Mouse (Mus musculus) inflammation-experienced regulatory T-cells, adult 6 months (primary cell): ENCODE results near the gene Setd2. TPM values are rescaled to one million over a fixed set of nuclear protein-coding genes. Genes with fewer than 3 reads are reported as not detected.

ENCODE experiments used
- ATAC-seq: one replicate; pipeline ENCODE4 v1.8.0; 2017
- polyA plus RNA-seq, 3 experiments: library from polyadenylated mRNA; unstranded; fragments of 100-300 nt; shearing (Covaris generic); gene quantifications; one replicate each; pipeline ENCODE4 v1.2.1; 2017

Setd2 gene
- polyA plus RNA-seq: 10 to 100 TPM; 33.9 to 60.5 (median 44.9) TPM

DNA sequence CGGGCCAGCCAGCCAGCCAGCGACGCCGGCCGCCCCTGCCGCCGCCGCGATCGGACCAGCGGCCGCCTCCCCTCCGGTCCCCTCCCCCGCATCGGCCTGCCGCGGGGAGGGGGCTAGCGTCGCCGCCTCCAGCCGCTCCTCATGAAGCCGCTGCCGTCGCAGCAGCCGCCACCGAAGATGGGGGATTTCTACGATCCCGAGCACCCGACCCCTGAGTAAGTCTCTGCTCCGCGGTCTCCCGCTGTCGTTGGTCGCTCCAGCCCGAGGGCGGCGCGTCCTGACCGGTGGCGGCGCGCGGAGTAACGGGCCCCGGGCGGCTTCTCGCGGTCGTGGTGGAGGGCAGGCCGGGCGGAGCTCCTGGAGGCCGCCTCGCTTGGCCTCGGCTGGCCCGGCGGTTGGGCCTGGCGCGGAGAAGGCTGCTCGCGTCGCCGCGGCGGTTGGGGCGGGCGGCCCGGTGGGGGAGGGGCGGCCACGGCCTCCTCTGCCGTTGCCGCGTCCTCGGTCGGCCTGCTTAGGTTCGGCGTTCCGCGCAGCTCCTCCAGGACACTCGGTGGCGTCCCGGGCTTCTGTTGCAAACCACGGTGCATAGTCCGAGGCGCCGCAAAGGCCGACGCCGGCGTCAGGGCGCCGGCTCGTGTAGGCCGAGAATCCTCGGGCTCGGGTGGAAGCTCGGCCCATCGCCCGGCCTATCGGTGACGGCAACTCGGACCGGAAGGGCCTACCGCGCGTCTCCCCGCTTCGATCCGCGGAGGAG lies at the start of gene Setd2:
Gene Setd2, plus strand, starts transcription at position 60 of the 754 bp plus-strand sequence.
- peak; percentile 54 for ATAC-seq

DNA sequence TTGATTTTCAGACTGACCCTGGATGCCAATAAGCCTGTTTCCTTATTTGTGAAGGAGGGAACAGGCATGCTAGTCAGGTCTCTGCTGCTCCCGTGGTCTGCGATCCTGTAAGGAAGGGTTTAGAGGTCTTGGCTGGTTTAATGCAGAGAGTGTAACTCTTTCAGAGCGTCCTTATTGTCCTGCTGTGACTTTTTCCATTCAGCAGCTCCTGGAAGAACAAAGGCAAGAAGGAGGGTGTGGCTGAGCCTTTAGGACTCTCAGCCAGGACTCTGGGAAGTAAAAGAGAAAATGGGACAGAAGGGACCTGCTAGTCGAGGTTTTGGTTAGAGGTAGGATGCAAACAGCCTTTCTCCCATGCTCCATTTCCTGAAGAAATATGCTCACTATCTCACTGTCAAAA lies 43.6 kb upstream of the Setd2 start:
- ATAC-seq: no peak

DNA sequence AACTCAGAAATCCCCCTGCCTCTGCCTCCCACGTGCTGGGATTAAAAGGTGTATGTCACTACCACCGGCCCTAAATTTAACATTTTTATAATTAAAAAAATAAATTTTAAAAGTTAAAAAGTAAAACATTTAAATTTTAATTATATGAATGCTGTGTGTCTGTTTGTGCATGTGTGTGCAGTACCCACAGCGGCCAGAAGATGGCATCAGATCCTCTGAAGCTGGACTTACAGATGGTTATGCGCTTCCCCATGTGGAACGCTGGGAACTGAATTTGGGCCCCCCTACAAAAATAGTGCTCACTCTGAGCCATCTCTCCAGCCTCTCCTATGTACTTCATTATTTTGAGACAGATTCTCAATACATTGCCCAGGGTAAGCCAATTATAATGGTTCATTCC lies 41.5 kb upstream of the Setd2 start:
- ATAC-seq: no peak

DNA sequence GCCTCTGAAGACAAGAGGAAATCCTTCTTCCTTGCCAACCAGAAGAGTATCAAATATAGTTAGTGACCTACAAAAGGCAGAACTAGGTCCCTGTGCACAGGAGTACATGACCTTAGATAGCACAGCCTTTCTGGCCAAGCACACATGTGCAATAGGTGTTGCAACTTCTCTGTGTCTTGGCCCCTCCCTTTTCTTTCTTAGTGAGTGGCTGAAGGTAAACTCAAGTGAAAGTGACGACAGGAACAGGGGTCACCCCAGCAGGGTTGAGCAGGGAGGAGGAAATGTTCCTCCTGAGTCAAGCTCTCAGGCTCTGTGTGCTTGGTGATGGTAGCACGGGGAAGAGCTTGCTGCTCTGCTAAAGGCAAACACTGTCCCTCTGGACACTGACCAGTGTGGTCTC lies 6.7 kb upstream of the Setd2 start:
- no peak for ATAC-seq

DNA sequence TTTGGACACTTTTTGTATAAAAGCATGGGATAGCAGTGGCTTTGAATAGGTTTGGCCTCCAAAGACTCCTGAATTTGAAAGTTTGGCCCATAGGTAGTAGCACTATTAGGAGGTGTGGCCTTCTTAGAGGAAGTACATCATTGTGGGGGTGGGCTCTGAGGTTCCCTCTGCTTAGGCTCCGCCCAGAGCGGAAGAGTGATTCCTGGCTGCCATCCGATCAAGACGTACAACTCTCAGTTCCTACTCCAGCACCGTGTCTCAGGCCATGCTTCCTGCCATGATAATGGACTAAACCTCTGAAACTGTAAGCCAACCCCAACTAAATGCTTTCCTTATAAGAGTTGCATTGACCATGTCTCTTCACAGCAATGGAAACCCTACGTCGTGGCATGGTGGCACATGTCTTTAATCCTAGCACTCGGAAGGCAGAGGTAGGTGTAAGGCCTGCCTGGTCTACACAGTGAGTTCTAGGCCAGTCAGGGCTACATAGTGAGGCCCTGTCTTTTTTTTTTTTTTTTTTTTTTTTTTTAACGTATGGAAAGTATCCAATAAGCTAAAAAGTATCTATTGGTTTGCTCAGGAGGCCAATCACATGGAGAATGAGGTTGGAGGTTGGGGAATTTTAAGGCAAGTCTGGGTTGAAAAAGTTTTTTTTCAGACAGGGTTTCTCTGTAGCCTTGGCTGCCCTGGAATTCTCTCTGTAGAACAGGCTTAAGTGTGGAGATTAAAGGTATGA lies 3.2 kb upstream of the Setd2 start:
- no peak for ATAC-seq

DNA sequence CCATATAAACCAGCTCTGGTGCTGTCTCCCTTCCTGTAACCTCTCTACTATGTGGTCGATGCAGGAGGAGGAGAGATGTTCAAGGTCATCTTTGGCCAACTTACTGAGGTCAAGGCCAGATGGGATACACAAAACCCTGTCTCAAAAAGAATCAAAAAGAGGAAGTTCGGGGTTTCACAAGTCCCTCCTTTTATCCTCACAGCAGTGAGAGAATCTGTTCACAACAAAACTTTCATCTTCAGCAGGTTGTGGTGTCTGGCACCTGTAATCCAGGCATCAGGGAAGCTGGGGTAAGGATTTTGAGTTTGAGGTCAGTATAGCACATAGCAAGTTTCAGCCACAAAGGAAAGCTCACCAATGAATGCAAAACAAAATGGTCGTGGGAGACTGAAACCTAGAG lies 1.7 kb upstream of the Setd2 start:
- no peak for ATAC-seq

DNA sequence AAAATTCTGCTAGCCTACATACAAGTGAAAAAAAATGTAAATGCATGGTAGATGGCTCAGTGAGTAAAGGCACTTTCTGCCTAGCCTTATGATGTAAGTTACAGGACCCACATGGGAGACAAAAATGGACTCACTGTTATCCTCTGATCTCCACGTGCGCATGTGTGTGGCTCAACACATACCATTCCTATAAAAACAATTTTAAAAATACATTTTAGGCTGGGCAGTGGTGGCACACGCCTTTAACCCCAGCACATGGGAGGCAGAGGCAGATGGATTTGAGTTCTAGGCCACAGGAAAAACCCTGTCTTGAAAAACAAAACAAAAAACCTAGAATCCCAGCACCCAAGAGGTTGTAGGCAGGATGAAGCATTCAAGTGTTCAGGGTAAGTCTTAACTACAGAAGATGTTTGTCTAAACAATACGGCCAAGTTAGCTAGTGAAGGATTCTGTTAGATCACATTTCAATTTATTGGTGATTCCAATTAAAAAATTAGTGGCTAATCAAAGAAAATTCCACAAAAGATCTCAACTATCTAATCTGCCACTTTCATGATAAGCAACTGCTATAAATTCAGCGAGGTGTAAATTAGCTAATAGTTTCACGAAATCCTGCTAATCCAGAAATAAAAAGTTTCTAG lies 1.1 kb upstream of the Setd2 start:
- no peak for ATAC-seq

DNA sequence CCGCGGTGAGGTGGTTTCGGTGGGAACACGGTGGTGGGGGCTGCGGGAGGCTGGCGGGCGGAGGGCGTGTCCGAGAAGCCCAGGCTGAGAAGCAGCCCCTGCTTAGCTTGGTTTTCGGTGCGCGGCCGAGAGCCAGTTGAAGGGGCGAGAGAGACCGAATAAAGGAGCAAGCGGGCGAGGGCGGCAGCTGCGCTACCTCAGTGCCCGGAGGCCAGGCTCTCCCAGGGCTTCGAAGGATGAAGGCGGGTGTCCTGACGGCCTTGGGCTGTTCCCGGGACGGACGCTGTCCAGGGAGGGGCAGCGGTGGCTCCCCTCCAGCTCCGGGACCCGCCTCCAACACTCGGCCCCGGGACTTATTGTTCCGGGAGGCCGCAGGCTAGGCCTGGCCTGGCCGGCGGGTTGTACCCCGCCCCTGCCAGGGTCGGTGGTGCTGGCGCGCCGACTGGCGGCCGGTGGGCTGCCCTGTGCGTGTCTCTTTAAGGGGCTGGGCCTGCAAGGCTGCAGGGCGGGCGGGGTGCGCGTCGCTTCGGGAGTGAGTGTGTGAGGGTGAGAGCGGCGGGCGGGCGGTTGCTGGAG lies 395 bp upstream of the Setd2 start:
- ATAC-seq: peak; percentile 85

DNA sequence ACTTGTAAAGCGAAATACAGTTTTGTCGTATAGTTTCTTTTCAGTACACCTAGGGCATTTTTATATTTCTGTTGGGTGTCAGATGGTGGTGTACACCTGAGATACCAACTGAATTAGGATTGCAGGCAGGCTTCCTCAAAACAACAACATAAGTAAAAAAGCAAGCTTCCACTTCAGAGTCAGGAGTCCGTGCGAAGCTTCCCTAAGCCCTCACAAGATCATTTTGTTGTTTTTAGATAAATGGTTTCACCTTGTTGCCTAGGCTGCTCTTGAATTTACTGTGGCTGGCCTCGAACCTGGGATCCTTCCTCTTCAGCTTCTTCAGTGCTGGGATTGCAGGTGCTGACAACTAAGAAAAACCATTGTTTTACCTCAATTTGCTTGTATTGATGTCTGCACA lies 1.2 kb downstream of the Setd2 start:
- ATAC-seq: no peak

DNA sequence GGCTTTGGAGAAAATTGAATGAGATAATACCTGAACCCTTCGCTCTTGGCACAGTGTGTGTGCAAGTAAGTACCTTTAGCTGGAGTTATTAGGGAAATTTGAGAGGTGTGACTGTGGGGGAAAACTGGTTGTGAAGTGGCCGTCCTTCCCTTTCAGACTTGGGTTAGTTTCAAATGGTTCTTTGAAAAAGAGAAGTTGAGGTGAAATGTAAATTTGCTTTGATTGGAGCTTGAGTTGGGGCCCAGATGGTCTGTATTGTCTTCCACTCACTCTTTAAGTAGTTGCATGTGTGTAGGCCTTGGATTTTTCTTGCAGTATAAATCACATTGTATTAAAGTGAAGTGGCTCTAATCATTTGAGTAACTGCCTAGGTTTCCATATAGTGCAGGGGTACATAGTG lies 2.7 kb downstream of the Setd2 start:
- no peak for ATAC-seq

DNA sequence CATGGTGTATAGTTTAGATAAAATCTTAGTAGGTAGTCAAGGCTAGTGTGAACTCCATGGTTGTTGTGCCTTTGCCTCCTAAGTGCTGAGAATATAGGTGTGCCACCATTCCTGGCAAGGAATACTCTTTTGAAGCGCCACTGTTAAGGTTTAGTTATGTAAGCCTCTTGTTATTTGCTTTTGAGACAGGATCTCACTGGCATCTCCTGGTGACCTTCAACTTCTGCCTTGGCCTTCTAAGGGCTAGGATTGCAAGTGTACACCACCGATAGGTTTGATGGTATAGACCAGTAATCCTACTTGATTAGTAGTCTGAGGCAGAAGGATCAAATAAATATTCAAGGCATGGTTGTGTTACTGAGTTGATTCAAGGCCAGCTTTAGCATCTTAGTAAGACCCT lies 4.2 kb downstream of the Setd2 start:
- no peak for ATAC-seq

DNA sequence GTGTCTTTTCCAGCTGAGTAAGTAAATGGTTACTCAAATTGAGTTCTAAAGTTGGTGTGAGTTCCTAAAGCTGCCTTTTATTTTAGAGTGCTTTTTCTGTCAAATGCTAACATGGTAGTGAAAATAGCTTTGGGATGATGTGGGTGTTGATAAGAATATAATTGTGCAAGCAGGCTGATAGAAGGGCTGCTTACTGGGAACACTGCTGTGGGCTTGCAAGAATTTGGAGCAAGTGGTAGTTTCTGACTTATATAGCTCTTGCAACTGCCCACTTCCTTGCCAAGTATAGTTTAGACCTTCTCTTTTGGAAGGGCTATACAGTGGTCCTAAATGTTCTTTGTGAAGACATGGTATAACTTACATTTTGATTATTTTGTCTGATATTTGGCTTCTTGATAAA lies 6.1 kb downstream of the Setd2 start:
- no peak for ATAC-seq

DNA sequence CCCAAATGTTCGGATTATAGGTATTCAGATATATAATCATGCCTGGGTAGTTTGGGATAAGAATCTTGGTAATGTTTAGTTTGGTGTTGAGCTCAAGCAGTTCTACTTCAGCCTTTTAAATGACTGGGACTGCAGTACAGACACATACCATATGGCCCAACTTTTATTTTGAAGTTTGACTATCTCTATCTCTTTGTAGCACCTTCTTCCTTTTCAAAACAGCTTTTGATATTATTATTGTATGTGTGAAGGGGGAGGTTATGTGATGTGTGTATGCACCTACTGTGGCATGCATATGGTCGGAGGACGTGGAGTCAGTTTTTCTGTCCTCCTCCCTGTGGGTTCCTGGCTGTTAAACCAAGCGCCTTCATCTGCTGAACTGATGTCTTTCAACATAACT lies 9.6 kb downstream of the Setd2 start:
- no peak for ATAC-seq

DNA sequence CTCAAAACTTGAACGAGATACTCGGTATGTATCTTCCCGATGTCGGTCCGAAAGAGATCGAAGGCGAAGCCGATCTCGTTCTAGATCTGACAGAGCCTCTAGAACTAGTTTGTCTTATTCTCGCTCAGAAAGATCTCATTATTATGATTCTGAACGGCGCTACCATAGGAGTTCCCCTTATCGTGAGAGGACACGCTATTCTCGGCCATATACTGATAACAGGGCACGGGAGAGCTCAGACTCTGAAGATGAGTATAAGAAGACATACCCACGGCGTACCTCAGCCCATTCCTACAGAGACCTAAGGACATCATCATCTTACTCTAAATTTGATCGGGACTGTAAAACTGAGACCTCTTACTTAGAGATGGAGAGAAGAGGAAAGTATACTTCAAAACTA lies 15.9 kb downstream of the Setd2 start:
- ATAC-seq: no peak

DNA sequence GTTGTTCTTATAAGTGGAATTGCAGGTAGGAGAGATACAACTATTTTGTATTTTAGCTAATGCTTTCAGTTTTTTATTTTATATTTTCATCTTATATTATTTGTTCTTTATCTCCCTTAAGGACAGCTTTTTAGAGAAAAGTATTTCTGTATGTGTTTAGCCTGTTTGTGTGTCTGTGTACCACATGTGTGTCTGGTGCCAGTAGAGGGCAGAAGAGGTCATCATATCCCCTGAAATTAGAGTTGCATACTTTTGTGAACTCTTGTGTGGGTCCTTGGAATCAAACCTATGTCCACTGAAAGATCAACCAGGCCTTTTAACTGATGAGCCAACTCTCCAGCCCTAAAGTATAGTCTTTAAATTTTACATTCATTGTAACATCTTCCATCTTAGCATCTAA lies 35.9 kb downstream of the Setd2 start:
- ATAC-seq: no peak

DNA sequence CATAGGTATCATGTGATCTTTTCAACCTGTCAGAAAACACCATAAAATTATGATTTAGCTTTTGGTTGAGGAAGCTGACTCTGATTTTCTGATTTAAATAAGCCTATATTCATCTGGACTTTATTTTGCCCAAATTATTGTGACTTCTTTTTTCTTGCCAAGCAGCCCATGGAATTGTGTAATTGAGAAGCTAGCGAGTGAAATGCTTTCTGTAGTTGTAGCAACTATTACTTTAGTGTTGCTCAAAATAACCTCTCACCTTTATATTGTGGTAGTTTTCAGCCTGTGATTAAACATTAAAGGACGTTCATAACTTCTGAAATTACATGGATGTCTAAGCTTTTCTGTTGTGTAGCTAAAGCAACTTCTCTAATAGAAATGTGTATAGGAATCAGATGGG lies 49.8 kb downstream of the Setd2 start:
- ATAC-seq: no peak

DNA sequence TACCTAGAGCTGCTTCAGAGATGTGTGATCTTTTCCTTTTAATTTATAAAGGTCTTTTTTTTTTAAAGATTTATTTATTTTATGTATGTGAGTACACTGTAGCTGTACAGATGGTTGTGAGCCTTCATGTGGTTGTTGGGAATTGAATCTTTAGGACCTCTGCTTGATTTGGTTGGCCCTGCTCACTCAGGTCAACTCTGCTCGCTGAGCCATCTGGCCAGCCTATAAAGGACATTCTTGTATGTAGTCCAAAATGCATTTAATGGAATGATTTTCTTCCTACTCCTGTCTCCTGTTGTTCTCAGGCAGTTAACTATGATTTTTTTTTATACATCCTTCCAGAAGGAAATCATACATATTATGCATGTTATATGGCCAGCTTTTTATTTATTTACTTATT lies 51.1 kb downstream of the Setd2 start:
- no peak for ATAC-seq

DNA sequence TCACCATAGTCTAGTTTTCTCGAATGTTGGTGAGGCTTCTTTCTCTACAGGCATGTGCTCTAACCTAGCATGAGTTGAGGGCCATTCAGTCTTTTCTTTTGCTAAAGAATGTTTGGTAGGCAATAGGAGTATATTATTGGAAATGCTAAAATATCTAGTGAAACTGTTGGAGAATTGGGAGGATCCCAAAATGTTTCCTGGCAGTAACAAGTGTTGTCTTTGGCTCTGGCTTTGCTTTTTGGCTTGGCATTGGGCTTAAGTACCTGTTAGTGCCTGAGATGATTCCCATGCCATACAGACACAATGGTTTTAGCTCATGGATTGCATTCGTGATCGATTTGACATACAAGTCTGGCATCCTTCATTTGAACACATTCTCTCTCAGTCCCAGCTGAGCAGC lies 79.1 kb downstream of the Setd2 start:
- ATAC-seq: no peak

DNA sequence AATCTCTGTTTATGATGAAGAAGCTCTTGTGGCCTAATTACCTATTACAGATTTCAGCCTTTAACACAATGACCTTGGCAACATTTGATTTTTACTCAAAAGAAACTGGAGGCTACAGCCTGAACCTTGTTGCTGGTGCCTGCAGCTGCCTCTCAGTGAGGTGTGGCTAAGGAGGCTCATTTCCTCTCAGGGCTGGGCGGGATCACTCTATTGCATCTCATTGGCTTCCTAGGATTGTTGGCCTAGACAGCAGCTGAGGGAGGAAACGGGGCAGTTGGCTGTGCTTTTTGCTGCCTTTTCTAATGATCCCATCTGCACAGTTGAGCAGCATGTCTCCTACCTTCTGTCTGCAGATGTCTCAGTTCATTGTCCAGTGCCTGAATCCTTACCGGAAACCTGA lies 84.7 kb downstream of the Setd2 start:
- no peak for ATAC-seq

DNA sequence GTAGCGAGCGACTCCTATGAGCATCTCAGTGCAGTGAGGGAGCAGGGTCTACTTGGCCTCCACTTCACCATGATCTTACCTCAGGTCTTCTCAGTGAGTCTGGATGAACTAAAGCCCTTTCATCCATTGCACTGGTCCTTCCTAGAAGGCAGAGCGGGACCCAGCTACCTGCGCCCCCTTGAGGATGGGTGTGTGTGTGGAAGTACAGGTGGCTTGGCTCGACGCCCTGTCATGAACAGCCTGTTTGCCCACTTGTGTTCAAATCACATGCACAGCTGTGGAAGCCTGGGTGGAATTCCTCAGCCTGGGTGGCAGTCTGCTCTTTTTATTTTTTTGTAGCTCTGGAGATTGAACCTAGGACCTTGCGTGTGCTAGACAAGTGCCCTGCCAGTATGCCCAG lies 87.8 kb downstream of the Setd2 start:
- no peak for ATAC-seq

DNA sequence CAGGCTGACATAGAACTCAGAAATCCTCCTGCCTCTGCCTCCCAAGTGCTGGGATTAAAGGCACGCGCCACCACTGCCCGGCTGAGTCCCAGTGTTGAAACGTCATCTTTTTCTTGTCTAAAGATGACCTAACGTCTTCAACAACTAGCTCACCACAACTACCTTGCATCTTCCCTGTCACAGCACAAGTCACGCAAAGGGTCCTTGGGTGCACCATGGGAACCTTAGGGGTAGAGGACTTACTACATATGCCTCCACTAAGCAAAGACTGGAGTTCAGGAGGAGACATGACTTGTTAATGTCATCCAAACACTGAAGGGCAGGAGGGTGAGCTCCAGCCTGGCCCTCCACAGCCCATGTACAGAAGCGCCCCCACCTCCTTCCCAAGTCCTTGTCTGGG lies 88.3 kb downstream of the Setd2 start:
- ATAC-seq: no peak

DNA sequence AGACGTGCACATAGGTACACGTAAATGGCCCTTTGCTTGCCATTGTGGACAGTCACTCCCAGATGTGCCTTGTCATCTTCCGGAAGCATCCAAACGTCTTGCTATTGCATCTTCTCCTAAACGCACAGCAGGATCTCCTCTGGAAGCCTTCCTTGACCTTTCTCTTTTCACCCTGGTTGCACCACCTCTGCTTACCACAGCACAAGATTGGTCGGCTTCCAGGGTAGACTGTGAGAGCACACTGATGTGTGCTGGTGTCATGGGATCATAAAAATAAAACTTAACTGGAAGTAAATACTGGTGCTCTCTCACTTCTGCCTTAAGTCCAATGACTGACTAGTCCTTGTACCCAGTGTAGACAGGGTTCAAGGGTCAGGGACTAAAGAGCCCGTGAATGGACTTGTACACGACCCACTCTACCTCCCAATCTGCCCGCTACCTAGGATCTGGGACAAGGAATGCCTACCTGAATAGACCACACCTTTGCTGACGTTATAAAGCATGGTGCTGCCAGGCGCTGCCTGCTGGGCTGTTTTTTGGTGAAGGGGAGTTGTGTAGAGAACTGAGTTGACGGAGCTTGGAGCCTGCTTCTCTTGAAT lies 90.3 kb downstream of the Setd2 start:
- no peak for ATAC-seq
